Mouse (Mus musculus) hindbrain, embryonic 14.5 days (tissue): ENCODE results near the gene Polr2g. TPM values are rescaled to one million over a fixed set of nuclear protein-coding genes. Genes with fewer than 3 reads are reported as not detected.
"Not testable (repeated sequence)": the region's sequence is repeated elsewhere in the genome, so short reads cannot be mapped to it uniquely, and the experiment has no call there.

Experiments
- ATAC-seq: fragments of 200-750 bp; cut with Nextera tagmentation; 2 replicates; pipeline ENCODE4 v1.8.0; 2017; ENCODE audit warnings: moderate number of reproducible peaks, mild to moderate bottlenecking, moderate TSS enrichment, moderate library complexity; ENCODE audit not compliant: low FRiP score
- DNase-seq: peaks from one replicate; pipeline ENCODE4 v3.0.0-alpha.2; 2015; ENCODE audit warnings: low spot score
- H3K27ac ChIP-seq: fragments of 300-500 bp; sonication (generic); 2 replicates; pipeline ENCODE4 v1.5.1; 2014; ENCODE audit warnings: mild to moderate bottlenecking, moderate library complexity
- H3K27me3 ChIP-seq: fragments of 300-500 bp; sonication (generic); 2 replicates; pipeline ENCODE4 v1.6.1; 2014; ENCODE audit warnings: mild to moderate bottlenecking, low read length, mixed read lengths; ENCODE audit not compliant: control insufficient read depth, insufficient read depth
- H3K36me3 ChIP-seq: fragments of 300-500 bp; sonication (generic); replicated peaks from 2 replicates; pipeline ENCODE4 v1.6.1; 2014; ENCODE audit not compliant: control insufficient read depth, insufficient read depth
- H3K4me1 ChIP-seq: fragments of 300-500 bp; sonication (generic); replicated peaks from 2 replicates; pipeline ENCODE4 v1.6.1; 2014; ENCODE audit warnings: antibody characterized with exemption, low read length, mixed read lengths; ENCODE audit not compliant: control insufficient read depth, insufficient read depth
- H3K4me2 ChIP-seq: fragments of 300-500 bp; sonication (generic); replicated peaks from 2 replicates; pipeline ENCODE4 v1.6.1; 2014; ENCODE audit warnings: mild to moderate bottlenecking, moderate library complexity
- H3K4me3 ChIP-seq: fragments of 300-500 bp; sonication (generic); replicated peaks from 2 replicates; pipeline ENCODE4 v1.5.1; 2014; ENCODE audit warnings: mild to moderate bottlenecking, low read length
- H3K9ac ChIP-seq: fragments of 300-500 bp; sonication (generic); 2 replicates; pipeline ENCODE4 v1.6.1; 2014
- H3K9me3 ChIP-seq: fragments of 300-500 bp; sonication (generic); 2 replicates; pipeline ENCODE4 v1.6.1; 2016; ENCODE audit warnings: low read length; ENCODE audit not compliant: control insufficient read depth
- WGBS: fragments of 180-500 bp; shearing (Covaris S2); extraction: QIAGEN DNeasy Blood & Tissue Kit; methylation state at CpG from one replicate; pipeline ENCODE4 v1.1.7; 2014; 5-methylcytosine and 5-hydroxymethylcytosine counted together
- polyA plus RNA-seq: library from polyadenylated mRNA; unstranded; fragments of >200 nt; fragmentation: Nextera tagmentation; extraction: Ambion mirVana; gene quantifications from 2 replicates; pipeline ENCODE4 v1.2.1, GENCODE M21; 2014

Gene Polr2g
- polyA plus RNA-seq, 1 experiment from 2014 or later, result 145 TPM

GRCm38 (mm10) chr19:8836327-8836726 lies 38.0 kb upstream of the Polr2g start:
- Histone ChIP-seq H3K4me1 (peaks cover 13% of the 10 kb centered on the region), H3K36me3 (peaks cover 45% of the 10 kb centered on the region), H3K27ac (peak overlapping the region; percentile 96; the same call in 1 of the 2 replicates), H3K4me2 (peak overlapping the region; percentile 66; the same call in 1 of the 2 replicates), H3K4me3 (peak overlapping the region; percentile 77; the same call in 1 of the 2 replicates)
- not testable (repeated sequence) for H3K9ac ChIP-seq, DNase-seq, H3K27me3 ChIP-seq, ATAC-seq, H3K9me3 ChIP-seq
- 99% methylated on average over 10 of the region's 10 CpGs for WGBS

DNA sequence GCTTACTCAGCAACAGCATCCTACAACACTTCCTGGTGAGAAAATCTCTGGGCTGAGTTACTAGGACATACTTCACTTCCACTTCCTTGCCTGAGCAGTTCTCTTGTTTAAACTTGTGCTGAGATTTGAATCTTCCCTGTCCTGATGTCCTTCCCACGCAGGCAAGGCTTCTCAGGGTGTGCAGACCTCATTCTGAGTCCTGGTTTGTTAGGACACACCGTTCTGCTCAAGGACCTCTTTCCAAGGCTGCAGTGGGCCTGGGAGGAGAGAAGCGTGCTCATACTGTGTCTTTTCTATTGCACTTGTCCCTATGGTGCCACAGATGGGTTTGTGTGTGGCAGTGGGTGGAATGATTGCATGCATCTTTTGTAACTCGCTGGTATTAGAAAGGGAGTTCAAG lies 34.6 kb upstream of the Polr2g start:
- Histone ChIP-seq H3K27me3 (no peaks in the 10 kb centered on the region), H3K4me1 (no peaks in the 10 kb centered on the region), H3K36me3 (peaks cover 79% of the 10 kb centered on the region), H3K27ac (no peak overlapping the region), H3K4me2 (no peak overlapping the region), H3K9ac (no peak overlapping the region), H3K9me3 (no peaks in the 10 kb centered on the region), H3K4me3 (no peak overlapping the region)
- no peak for ATAC-seq
- DNase-seq, result no peak
- 94% methylated on average over 4 of the region's 4 CpGs for WGBS

DNA sequence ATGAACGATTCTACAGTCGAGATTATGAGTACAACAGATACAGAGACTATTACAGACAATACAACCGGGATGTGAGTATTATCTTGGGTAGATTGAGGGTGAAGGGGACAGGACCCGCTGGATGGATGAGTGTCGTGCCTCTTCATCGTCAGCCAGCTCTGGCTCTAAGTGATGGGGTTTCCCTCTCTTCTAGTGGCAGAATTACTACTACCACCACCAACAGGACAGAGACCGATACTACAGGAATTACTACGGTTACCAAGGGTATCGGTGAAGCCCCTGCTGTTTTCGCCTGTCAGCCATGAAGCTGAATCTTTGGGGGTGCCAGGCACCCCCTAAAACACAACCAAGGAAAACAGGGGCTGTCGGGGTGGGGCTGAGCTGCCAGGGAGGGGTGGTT lies 32.9 kb upstream of the Polr2g start:
- Histone ChIP-seq H3K36me3 (peaks cover 96% of the 10 kb centered on the region), H3K9ac (no peak overlapping the region), H3K4me2 (no peak overlapping the region), H3K4me1 (no peaks in the 10 kb centered on the region), H3K4me3 (no peak overlapping the region), H3K27ac (no peak overlapping the region), H3K9me3 (no peaks in the 10 kb centered on the region), H3K27me3 (no peaks in the 10 kb centered on the region)
- no peak for DNase-seq
- 77% methylated on average over 11 of the region's 11 CpGs for WGBS
- no peak for ATAC-seq

- H3K4me3 ChIP-seq, result no peak overlapping the region
- H3K27ac ChIP-seq, result no peak overlapping the region
- H3K9me3 ChIP-seq, result no peaks in the 10 kb centered on the region
- no peaks in the 10 kb centered on the region for H3K27me3 ChIP-seq
- no peak for DNase-seq
- H3K4me2 ChIP-seq, result no peak overlapping the region
- WGBS, result 92% methylated on average over 8 of the region's 8 CpGs
- no peak for ATAC-seq
- H3K4me1 ChIP-seq, result no peaks in the 10 kb centered on the region
- H3K36me3 ChIP-seq, result peaks cover 99% of the 10 kb centered on the region
- no peak overlapping the region for H3K9ac ChIP-seq
Measured at GRCm38 (mm10) chr19:8830664-8831063, 32.3 kb upstream of the Polr2g start.

- no peak within 1 kb of the TSS for H3K4me2 ChIP-seq
- ATAC-seq (no peak), DNase-seq (no peak)
- H3K9me3 ChIP-seq, result no peaks in the 10 kb centered on the region
- WGBS, result 92% methylated on average over 8 of the region's 8 CpGs
- no peaks in the 10 kb centered on the region for H3K27me3 ChIP-seq
- H3K27ac ChIP-seq, result no peak within 1 kb of the TSS
- H3K4me1 ChIP-seq, result no peaks in the 10 kb centered on the region
- H3K4me3 ChIP-seq, result 0 out of 2 replicates have a peak within 1 kb of the TSS, but pooled peaks have one; percentile 2
- peaks cover 100% of the 10 kb centered on the region for H3K36me3 ChIP-seq
- H3K9ac ChIP-seq, result no peak within 1 kb of the TSS
Measured at GRCm38 (mm10) chr19:8829660-8830059, 31.3 kb upstream of the Polr2g start, which contains the start of gene AC129217.1. Gene AC129217.1 (plus strand): TSS chr19:8829773.

DNA sequence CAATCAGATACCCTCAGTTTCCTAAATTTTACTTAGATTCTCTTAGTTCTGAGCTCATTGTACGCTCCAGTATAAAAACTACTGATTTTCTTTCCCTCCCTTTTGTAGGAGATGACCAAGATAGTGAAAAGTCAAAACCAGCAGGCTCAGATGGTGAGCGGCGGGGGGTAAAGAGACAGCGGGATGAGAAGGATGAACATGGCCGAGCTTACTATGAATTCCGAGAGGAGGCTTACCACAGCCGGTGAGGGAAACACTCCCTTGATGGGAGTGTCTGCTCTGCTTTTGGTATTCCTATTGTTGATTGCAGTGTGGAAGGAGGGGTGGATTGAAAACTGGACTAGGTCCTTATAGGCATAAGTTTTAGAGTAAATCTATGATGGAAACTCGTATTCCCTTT lies 24.3 kb upstream of the Polr2g start:
- H3K27ac ChIP-seq, result no peak overlapping the region
- no peaks in the 10 kb centered on the region for H3K9me3 ChIP-seq
- DNase-seq, result no peak
- ATAC-seq, result no peak
- peak overlapping the region; percentile 90 for H3K9ac ChIP-seq
- peaks cover 34% of the 10 kb centered on the region for H3K4me1 ChIP-seq
- H3K36me3 ChIP-seq, result peaks cover 51% of the 10 kb centered on the region
- peak overlapping the region; percentile 76 for H3K4me2 ChIP-seq
- WGBS, result 65% methylated on average over 8 of the region's 8 CpGs
- H3K27me3 ChIP-seq, result no peaks in the 10 kb centered on the region
- H3K4me3 ChIP-seq, result peak overlapping the region; percentile 90

DNA sequence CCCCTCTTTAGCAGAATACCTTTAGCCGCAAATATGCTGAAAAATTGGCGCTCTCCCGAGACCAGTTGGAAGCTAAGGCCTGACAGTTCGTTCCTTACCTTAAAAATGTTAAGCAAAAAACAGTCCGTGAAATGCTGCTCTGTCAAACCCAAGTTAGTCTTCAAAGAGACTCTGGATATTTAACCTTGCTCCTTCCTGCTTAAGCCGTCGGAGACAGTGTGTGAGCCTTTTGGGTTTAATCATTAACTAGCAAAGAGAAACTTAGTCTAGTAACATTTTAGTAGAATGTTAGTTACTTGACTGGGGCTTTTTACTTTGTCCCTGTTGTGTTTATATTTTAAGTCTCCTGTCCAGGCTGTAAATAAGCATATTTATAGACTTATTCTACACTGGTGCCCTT lies 22.8 kb upstream of the Polr2g start:
- DNase-seq (no peak), ATAC-seq (no peak)
- WGBS, result 4% methylated on average over 7 of the region's 7 CpGs
- peaks cover 36% of the 10 kb centered on the region for H3K36me3 ChIP-seq
- H3K4me2 ChIP-seq, result peak overlapping the region; percentile 76
- H3K9ac ChIP-seq, result peak overlapping the region; percentile 90
- no peaks in the 10 kb centered on the region for H3K27me3 ChIP-seq
- H3K4me1 ChIP-seq, result peaks cover 47% of the 10 kb centered on the region
- peak overlapping the region; percentile 90 for H3K4me3 ChIP-seq
- H3K9me3 ChIP-seq, result no peaks in the 10 kb centered on the region
- H3K27ac ChIP-seq, result no peak overlapping the region; the same call in 1 of the 2 replicates

GRCm38 (mm10) chr19:8820424-8820956 lies 22.1 kb upstream of the Polr2g start:
- no peaks in the 10 kb centered on the region for H3K9me3 ChIP-seq
- peak overlapping the region; percentile 90 for H3K9ac ChIP-seq
- no peaks in the 10 kb centered on the region for H3K27me3 ChIP-seq
- peak overlapping the region; percentile 76 for H3K4me2 ChIP-seq
- H3K27ac ChIP-seq, result peak overlapping the region; percentile 96
- peaks cover 31% of the 10 kb centered on the region for H3K36me3 ChIP-seq
- DNase-seq (no peak), ATAC-seq (peak; percentile 28)
- H3K4me3 ChIP-seq, result peak overlapping the region; percentile 90
- under 1% methylated on average over 48 of the region's 48 CpGs for WGBS
- H3K4me1 ChIP-seq, result peaks cover 47% of the 10 kb centered on the region

- H3K4me1 ChIP-seq, result peaks cover 47% of the 10 kb centered on the region
Measured at GRCm38 (mm10) chr19:8819596-8820423, 21.4 kb upstream of the Polr2g start, which contains the start of gene Hnrnpul2. Gene Hnrnpul2 (plus strand): TSS chr19:8820010.

More at GRCm38 (mm10) chr19:8819596-8820423, 21.4 kb upstream of the Polr2g start, which contains the start of gene Hnrnpul2:
- Histone ChIP-seq H3K27me3 (no peaks in the 10 kb centered on the region), H3K4me2 (peak within 1 kb of the TSS; percentile 76), H3K36me3 (peaks cover 31% of the 10 kb centered on the region), H3K9me3 (no peaks in the 10 kb centered on the region), H3K27ac (peak within 1 kb of the TSS; percentile 96), H3K4me3 (peak within 1 kb of the TSS; percentile 90), H3K9ac (peak within 1 kb of the TSS; percentile 90)
- peak; percentile 96 for ATAC-seq
- DNase-seq, result peak; percentile 97
- WGBS, result under 1% methylated on average over 81 of the region's 83 CpGs
